Mouse (Mus musculus) inflammation-experienced regulatory T-cells, adult 16 weeks (primary cell): ENCODE data around the gene Map3k3. TPM values are rescaled to one million over a fixed set of nuclear protein-coding genes. Genes with fewer than 3 reads are reported as not detected.

Experiments used
- polyA plus RNA-seq: library from polyadenylated mRNA; unstranded; fragments of 100-300 nt; shearing (Covaris generic); gene quantifications from one replicate; pipeline ENCODE4 v1.2.1, GENCODE M21; 2017

Gene Map3k3
- polyA plus RNA-seq, result 15.5 TPM

GRCm38 (mm10) chr11:106083708-106084701 lies at the start of gene Map3k3:
Gene Map3k3 (plus strand): TSS chr11:106084613.

DNA sequence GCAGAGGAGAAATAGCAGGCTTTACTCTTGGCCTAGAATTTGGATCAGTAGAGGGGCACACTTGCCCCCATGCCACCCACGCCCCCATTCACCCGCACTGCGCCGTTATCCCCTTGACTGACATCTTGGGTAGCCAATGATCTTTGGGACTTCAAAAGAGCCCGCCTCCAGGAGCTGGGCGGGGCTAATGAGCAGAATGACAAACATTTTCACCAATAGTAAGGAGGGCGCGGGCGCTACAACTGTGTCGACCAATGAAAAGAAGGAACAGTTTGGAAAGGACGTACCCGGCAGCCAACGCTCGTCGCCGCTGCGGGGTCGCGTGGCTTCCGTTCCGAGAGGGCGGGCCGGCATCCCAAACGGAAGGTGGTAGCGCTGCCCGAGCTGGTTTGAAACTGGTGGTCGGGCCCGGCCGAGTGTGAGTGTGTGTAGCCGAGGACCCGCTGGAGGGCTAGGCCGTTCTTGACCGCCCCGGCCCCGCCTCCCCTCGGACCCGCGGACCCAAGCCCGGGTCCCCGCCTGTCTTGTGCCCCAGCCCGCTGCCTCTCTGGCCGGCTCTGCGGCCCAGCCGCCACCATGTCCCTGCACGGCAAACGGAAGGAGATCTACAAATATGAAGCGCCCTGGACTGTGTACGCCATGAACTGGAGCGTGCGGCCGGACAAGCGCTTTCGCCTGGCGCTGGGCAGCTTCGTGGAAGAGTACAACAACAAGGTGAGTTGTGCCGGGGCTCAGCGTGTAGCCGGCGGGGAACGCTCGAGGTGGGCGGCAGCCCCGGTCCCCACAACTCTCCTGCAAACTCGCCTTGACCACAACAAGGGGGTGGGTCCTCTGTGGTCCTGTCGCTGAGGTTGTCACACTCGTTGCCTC lies 47.6 kb upstream of the Map3k3 start, which contains the start of gene Dcaf7:
TSS of gene Dcaf7 (plus strand) at position 325 of the 870 bp plus-strand sequence.

DNA sequence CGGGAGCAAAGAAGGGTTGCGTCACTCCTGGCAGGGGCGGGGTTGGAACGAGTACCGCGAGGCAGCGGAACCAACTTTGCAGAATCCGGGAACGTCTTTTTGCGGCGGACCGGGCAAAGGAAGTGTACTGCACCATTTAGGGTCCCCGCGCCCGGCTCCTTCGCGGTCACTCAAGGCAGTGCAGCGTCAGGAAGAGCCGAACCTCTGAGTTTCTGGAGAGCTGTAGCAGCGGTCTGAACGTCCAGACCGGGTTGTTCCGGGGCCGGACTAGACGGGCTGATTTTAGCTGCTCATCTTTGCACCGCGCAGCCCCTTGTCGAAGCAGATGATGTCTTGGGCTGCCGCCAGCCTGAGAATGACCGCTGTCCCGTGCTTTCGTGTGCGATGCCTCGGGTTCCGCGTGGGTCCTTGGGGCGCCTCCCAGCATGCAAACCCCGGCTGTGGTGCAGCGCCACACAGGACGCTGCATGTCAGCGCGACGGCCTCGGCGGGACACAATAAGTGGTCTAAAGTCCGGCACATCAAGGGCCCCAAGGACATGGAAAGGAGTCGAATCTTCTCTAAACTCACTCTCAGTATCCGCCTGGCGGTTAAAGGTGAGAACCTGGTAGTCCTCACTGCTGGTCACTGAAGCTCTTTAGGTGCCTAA lies 18.4 kb upstream of the Map3k3 start, which contains the start of gene Taco1:
TSS of gene Taco1 (plus strand) at position 139 of the 649 bp plus-strand sequence.

GRCm38 (mm10) chr11:106160841-106161721 lies 76.7 kb downstream of the Map3k3 start, which contains the start of the genes Gm10840 and Limd2:
Gene Gm10840 (plus strand): TSS chr11:106160850.
Gene Limd2 (minus strand): TSS chr11:106160860.

DNA sequence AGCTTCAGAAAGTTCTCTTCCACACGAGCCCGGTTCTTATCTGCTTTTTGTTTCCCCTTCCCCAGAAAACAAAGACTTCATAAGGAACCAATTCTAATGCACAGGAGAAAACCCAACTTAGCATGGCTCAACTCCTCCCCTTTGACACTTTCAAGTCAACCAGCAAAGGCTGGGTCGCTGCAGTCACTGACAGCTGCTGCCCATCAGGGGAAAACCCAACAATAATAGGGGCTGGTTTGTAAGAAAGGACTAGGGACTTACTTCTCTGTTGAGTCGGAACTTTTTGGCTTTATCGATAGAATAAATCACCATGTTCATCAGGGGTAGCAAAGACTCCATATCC lies 117.7 kb downstream of the Map3k3 start, which contains the start of gene Strada:
TSS of gene Strada (minus strand) at position 46 of the 343 bp plus-strand sequence.

Other genes starting within 250 kb of the Map3k3 start
- 1.8 TPM for gene Cyb561, start 131.3 kb upstream of the Map3k3 start, polyA plus RNA-seq
- gene Ace, start 116.7 kb upstream of the Map3k3 start, polyA plus RNA-seq, result not detected
- not detected for gene Ace3, start 89.9 kb upstream of the Map3k3 start, polyA plus RNA-seq
- 0.11 TPM for gene Kcnh6, start 76.5 kb upstream of the Map3k3 start, polyA plus RNA-seq
- 129 TPM for gene Dcaf7, start 47.7 kb upstream of the Map3k3 start, polyA plus RNA-seq
- gene Taco1, start 18.6 kb upstream of the Map3k3 start, polyA plus RNA-seq, result 16.8 TPM
- not detected for gene Gm10840, start 76.2 kb downstream of the Map3k3 start, polyA plus RNA-seq
- 952 TPM for gene Limd2, start 76.2 kb downstream of the Map3k3 start, polyA plus RNA-seq
- 41.8 TPM for gene Strada, start 117.6 kb downstream of the Map3k3 start, polyA plus RNA-seq
- gene Ccdc47, start 131.7 kb downstream of the Map3k3 start, polyA plus RNA-seq, result 136 TPM
- 105 TPM for gene Ddx42, start 132.3 kb downstream of the Map3k3 start, polyA plus RNA-seq
- 86.4 TPM for gene Ftsj3, start 171.5 kb downstream of the Map3k3 start, polyA plus RNA-seq
- gene Psmc5, start 171.5 kb downstream of the Map3k3 start, polyA plus RNA-seq, result 203 TPM
- gene Smarcd2, start 188.4 kb downstream of the Map3k3 start, polyA plus RNA-seq, result 18.2 TPM
- gene Tcam1, start 192.1 kb downstream of the Map3k3 start, polyA plus RNA-seq, result not detected
- not detected for gene Gh, start 217.3 kb downstream of the Map3k3 start, polyA plus RNA-seq
- gene Cd79b, start 230.1 kb downstream of the Map3k3 start, polyA plus RNA-seq, result 56.1 TPM